ENCODE assay signal across 17 mouse cellular contexts in the genomic region with DNA sequence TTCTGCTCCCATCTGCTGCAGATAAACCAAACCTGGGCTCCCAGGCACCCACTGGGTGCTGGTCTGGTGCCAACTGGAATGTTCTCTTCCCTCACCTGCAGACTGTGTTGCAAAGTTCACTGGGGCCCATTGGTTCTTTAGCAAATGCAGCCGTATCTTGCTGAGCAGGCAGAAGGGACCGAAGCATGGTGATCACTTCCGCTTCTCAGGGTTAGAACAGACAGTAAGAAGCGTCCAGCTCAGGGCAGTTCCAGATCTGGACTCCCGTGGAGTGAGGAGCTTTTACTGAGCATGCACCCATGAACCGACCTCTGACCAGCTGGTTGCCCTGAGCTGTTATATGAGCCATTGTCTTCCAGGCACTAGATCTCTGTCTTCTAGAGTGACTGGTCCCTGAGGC.
DNase-seq lines count a peak whose midpoint lies in the region; ATAC-seq lines count a peak whose summit lies in the region.
"Had no signal": no experiment of that assay in that cellular context is flagged by ENCODE, and none has a peak within 500 bp of the region (broad histone marks: within the 10 kb centered on the region; RNA-seq: fewer than 3 reads in every experiment).

No protein-coding gene starts in this region.

- WGBS in heart, embryonic 12.5 days = 77% methylated on average over 6 of the region's 6 CpGs
- 75% methylated on average over 6 of the region's 6 CpGs for WGBS in kidney, embryonic 15.5 days

- no peak for ATAC-seq in heart, embryonic 12.5 days (ENCODE audit: insufficient number of reproducible peaks, low FRiP score)
- ATAC-seq in kidney, embryonic 15.5 days (replicated peaks; ENCODE audit: low FRiP score) = no peak
- ATAC-seq in granulocyte monocyte progenitor cell, adult 5-6 weeks (replicated peaks; ENCODE audit: poor library complexity, severe bottlenecking) = no peak
- ATAC-seq: activated CD4-positive, CD25-positive, alpha-beta regulatory T cell, adult 4 months; forebrain, embryonic 15.5 days; Patski had no signal

- H3K4me2 ChIP-seq in heart, embryonic 12.5 days = no peak overlapping the region
- no peak overlapping the region for H3K4me2 ChIP-seq in kidney, embryonic 15.5 days
- H3K4me2 ChIP-seq: embryonic facial prominence, embryonic 12.5 days; forebrain, embryonic 15.5 days; heart, embryonic 13.5 days; hindbrain, embryonic 15.5 days had no signal

- no peaks in the 10 kb centered on the region for H3K36me3 ChIP-seq in heart, embryonic 12.5 days
- no peaks in the 10 kb centered on the region for H3K36me3 ChIP-seq in kidney, embryonic 15.5 days
- H3K36me3 ChIP-seq: embryonic facial prominence, embryonic 12.5 days; forebrain, embryonic 15.5 days; heart, embryonic 13.5 days; hindbrain, embryonic 15.5 days had no signal

- H3K9ac ChIP-seq in heart, embryonic 12.5 days = no peak overlapping the region
- no peak overlapping the region for H3K9ac ChIP-seq in kidney, embryonic 15.5 days
- H3K9ac ChIP-seq: embryonic facial prominence, embryonic 12.5 days; forebrain, embryonic 15.5 days; heart, embryonic 13.5 days; hindbrain, embryonic 15.5 days had no signal

- H3K27me3 ChIP-seq in heart, embryonic 12.5 days (replicated peaks) = no peaks in the 10 kb centered on the region
- H3K27me3 ChIP-seq in kidney, embryonic 15.5 days = 0 out of 2 replicates have a peak, but pooled peaks cover 3% of the 10 kb centered on the region
- H3K27me3 ChIP-seq: embryonic facial prominence, embryonic 12.5 days; forebrain, embryonic 15.5 days; heart, embryonic 13.5 days; hindbrain, embryonic 15.5 days; Patski had no signal

- no peaks in the 10 kb centered on the region for H3K4me1 ChIP-seq in heart, embryonic 12.5 days (replicated peaks)
- no peaks in the 10 kb centered on the region for H3K4me1 ChIP-seq in kidney, embryonic 15.5 days
- H3K4me1 ChIP-seq: embryonic facial prominence, embryonic 12.5 days; forebrain, embryonic 15.5 days; heart, embryonic 13.5 days; hindbrain, embryonic 15.5 days had no signal

- no peak overlapping the region for H3K4me3 ChIP-seq in heart, embryonic 12.5 days
- H3K4me3 ChIP-seq in kidney, embryonic 15.5 days (replicated peaks) = no peak overlapping the region
- H3K4me3 ChIP-seq: embryonic facial prominence, embryonic 12.5 days; forebrain, embryonic 15.5 days; heart, embryonic 13.5 days; hindbrain, embryonic 15.5 days had no signal

- 0 out of 2 replicates have a peak, but pooled peaks cover 7% of the 10 kb centered on the region for H3K9me3 ChIP-seq in heart, embryonic 12.5 days (replicated peaks)
- H3K9me3 ChIP-seq in kidney, embryonic 15.5 days (replicated peaks) = no peaks in the 10 kb centered on the region; the same call in 1 of the 2 replicates
- H3K9me3 ChIP-seq: embryonic facial prominence, embryonic 12.5 days; forebrain, embryonic 15.5 days; hindbrain, embryonic 15.5 days had no signal

- DNase-seq in heart, adult 11 months = peak; percentile 51
- DNase-seq in kidney, adult 8-10 months = peak; percentile 18 to 41
- peak; percentile 25 to 67 for DNase-seq in kidney, postnatal 25 days
- DNase-seq: adrenal gland, postnatal 14 days; cerebellum, adult 18-20 months; cerebellum, adult 9-11 months; gastrocnemius, postnatal 10 days; heart, postnatal 36 days had no signal

- no peak overlapping the region for H3K27ac ChIP-seq in heart, embryonic 12.5 days (ENCODE audit: poor library complexity, severe bottlenecking)
- H3K27ac ChIP-seq in kidney, embryonic 15.5 days = no peak overlapping the region
- H3K27ac ChIP-seq: embryonic facial prominence, embryonic 12.5 days; forebrain, embryonic 15.5 days; heart, embryonic 13.5 days; hindbrain, embryonic 15.5 days had no signal
